Mouse (Mus musculus) midbrain, embryonic 14.5 days (tissue): ENCODE measurements at regions not wholly inside any gene's neighbourhood (a gene's known extent, or its start where the extent isn't known, plus 50 kb on each side); places are given as distances from the start of the nearest gene placed in this dataset.
A peak's percentile ranks its signal among the peaks of the same experiment; 100 is the strongest.

Experiments
- ATAC-seq: fragments of 200-750 bp; cut with Nextera tagmentation; 2 replicates; pipeline ENCODE4 v1.8.0; 2017; ENCODE audit warnings: moderate number of reproducible peaks, moderate library complexity; ENCODE audit not compliant: low FRiP score, low TSS enrichment
- DNase-seq: peaks from one replicate; pipeline ENCODE4 v3.0.0-alpha.2; 2015
- H3K27ac ChIP-seq: fragments of 300-500 bp; sonication (generic); replicated peaks from 2 replicates; pipeline ENCODE4 v1.5.1; 2014; ENCODE audit warnings: mild to moderate bottlenecking, low read depth, low read length, moderate library complexity
- H3K27me3 ChIP-seq: fragments of 300-500 bp; sonication (generic); 2 replicates; pipeline ENCODE4 v1.6.1; 2014; ENCODE audit warnings: low read length, control low read depth, mixed read lengths; ENCODE audit not compliant: control insufficient read depth, insufficient read depth
- H3K36me3 ChIP-seq: fragments of 300-500 bp; sonication (generic); 2 replicates; pipeline ENCODE4 v1.6.1; 2014; ENCODE audit warnings: low read length, control low read depth; ENCODE audit not compliant: control insufficient read depth, insufficient read depth
- H3K4me1 ChIP-seq: fragments of 300-500 bp; sonication (generic); 2 replicates; pipeline ENCODE4 v1.6.1; 2014; ENCODE audit warnings: mild to moderate bottlenecking, antibody characterized with exemption, low read length, control low read depth; ENCODE audit not compliant: control insufficient read depth, insufficient read depth
- H3K4me2 ChIP-seq: fragments of 300-500 bp; sonication (generic); 2 replicates; pipeline ENCODE4 v1.6.1; 2014; ENCODE audit warnings: mild to moderate bottlenecking, low read length, moderate library complexity
- H3K4me3 ChIP-seq: fragments of 300-500 bp; sonication (generic); replicated peaks from 2 replicates; pipeline ENCODE4 v1.5.1; 2014; ENCODE audit warnings: low read depth, low read length
- H3K9ac ChIP-seq: fragments of 300-500 bp; sonication (generic); replicated peaks from 2 replicates; pipeline ENCODE4 v1.6.1; 2014; ENCODE audit warnings: mild to moderate bottlenecking, low read length, moderate library complexity
- H3K9me3 ChIP-seq: fragments of 300-500 bp; sonication (generic); 2 replicates; pipeline ENCODE4 v1.6.1; 2016; ENCODE audit warnings: low read length, control low read depth, mixed read lengths; ENCODE audit not compliant: control insufficient read depth
- WGBS: fragments of 180-500 bp; shearing (Covaris S2); extraction: QIAGEN DNeasy Blood & Tissue Kit; methylation state at CpG from one replicate; pipeline ENCODE4 v1.1.7; 2014; 5-methylcytosine and 5-hydroxymethylcytosine counted together

- Histone ChIP-seq H3K27ac (no peak overlapping the region), H3K9me3 (no peaks in the 10 kb centered on the region), H3K36me3 (no peaks in the 10 kb centered on the region), H3K4me2 (no peak overlapping the region), H3K4me1 (0 out of 2 replicates have a peak, but pooled peaks cover under 1% of the 10 kb centered on the region), H3K27me3 (no peaks in the 10 kb centered on the region), H3K9ac (no peak overlapping the region), H3K4me3 (no peak overlapping the region)
- ATAC-seq (no peak), DNase-seq (no peak)
- WGBS = 92% methylated on average over 7 of the region's 7 CpGs
Observed at GRCm38 (mm10) chr16:49997040-49997439, 196.7 kb downstream of the Cd47 start.

DNA sequence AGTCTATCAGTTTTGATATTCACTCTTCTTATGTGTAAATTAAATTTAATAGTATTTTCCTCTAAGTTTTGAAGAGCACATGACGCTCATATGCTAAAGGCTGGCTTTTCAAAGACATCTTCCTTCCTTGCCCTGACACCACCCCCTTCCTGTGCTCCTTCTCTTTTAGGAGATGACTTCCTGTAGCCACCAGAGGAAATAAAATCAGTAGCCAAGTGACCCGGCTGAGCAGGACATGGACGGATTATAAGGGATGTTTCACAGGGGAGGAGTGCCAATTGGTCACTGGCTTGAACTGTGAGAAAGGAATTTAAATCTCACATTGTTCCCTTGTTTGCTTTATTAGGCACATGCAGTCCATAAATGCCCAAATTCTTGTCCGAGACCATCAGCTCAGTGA is 200.5 kb downstream of the Cd47 start:
- Histone ChIP-seq H3K9ac (no peak overlapping the region), H3K4me1 (peaks cover 3% of the 10 kb centered on the region; the same call in 1 of the 2 replicates), H3K4me3 (no peak overlapping the region), H3K9me3 (no peaks in the 10 kb centered on the region), H3K27me3 (no peaks in the 10 kb centered on the region), H3K4me2 (no peak overlapping the region), H3K27ac (no peak overlapping the region), H3K36me3 (no peaks in the 10 kb centered on the region)
- 32% methylated on average over 4 of the region's 4 CpGs for WGBS
- ATAC-seq (no peak), DNase-seq (no peak)

DNA sequence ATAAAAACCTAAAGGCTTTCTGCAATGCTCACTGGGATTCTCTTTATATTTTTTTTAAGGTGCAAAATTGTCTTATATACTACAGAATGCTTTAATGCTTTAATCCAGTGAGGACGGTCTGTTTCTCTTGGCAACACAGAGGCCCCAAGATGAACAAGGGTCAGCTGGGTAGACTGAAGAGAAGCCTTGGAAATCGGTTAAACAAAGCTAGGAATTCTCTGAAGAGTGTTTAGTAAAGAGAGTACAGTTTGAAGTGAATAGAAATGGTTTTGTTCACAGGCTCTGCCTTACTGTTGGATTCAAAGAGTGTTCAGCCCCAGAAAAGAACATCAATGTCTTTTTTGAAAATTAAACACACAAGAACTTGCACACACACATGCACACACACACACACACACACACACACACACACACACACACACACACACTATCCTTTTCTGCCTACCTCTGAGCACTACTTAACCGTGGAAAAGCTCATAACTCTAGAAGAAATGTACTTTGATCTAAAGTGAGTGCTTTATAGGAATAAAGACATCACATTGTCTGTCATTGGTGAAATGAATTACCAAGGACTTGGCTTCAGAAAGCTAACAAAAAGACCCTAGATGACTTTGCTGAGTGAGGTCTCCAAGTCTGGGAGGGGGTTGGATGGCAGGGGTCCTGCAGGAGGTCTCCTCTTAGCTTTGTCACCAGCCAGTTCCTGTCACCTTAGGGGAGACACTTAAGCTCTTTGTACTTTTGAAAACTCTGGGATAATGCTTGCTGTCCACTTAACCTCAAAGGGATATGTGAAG is 201.5 kb downstream of the Cd47 start:
- peaks cover 3% of the 10 kb centered on the region; the same call in 1 of the 2 replicates for H3K4me1 ChIP-seq
- DNase-seq = peak; percentile 51
- no peak overlapping the region for H3K4me3 ChIP-seq
- H3K27me3 ChIP-seq = no peaks in the 10 kb centered on the region
- H3K27ac ChIP-seq = no peak overlapping the region
- ATAC-seq = no peak
- H3K9ac ChIP-seq = no peak overlapping the region
- H3K4me2 ChIP-seq = no peak overlapping the region
- no peaks in the 10 kb centered on the region for H3K36me3 ChIP-seq
- no peaks in the 10 kb centered on the region for H3K9me3 ChIP-seq
- 5% methylated on average over 3 of the region's 3 CpGs for WGBS

DNA sequence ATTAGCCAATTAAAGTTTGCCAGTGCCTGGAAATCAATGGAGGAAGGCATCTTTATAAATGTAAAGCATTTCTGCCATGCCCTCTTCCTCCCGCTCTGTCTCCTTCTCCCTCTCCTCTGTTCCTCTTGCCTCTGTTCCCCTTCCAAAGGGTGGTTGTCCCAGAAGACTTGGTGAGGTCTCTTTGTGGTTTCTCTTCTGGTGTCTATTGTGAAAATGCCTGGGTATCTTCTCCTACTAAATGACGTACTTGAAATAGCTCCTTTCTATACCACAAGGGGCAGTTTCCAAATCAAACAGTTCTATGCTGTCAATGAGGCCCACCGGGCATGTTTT is 202.1 kb downstream of the Cd47 start:
- ATAC-seq (no peak), DNase-seq (no peak)
- Histone ChIP-seq H3K9ac (no peak overlapping the region), H3K4me3 (no peak overlapping the region), H3K9me3 (no peaks in the 10 kb centered on the region), H3K36me3 (no peaks in the 10 kb centered on the region), H3K27ac (no peak overlapping the region), H3K27me3 (no peaks in the 10 kb centered on the region), H3K4me2 (no peak overlapping the region), H3K4me1 (peaks cover 3% of the 10 kb centered on the region; the same call in 1 of the 2 replicates)
- 45% methylated on average over 3 of the region's 3 CpGs for WGBS

DNA sequence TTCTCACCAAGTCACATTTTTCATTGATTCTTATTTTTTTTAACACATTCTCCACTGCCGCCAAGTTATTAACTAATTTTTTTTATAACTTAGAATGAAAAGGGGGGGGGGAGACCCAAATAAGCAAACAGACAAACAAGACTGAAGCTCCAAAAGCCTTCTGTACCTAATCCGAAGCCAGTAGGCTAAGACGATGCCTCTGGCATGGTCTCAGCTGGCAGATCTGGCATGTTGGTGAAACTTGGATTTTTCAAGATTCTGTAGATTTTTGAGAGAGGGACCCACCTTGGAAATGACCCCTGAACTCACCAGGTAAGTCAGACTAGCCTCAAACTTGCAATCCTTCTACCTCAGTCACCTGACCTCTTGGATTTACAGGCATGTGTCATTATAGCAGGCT is 208.7 kb downstream of the Cd47 start:
- DNase-seq (no peak), ATAC-seq (no peak)
- WGBS = 88% methylated on average over 3 of the region's 3 CpGs
- H3K9me3 ChIP-seq = no peaks in the 10 kb centered on the region
- H3K27ac ChIP-seq = no peak overlapping the region
- H3K9ac ChIP-seq = no peak overlapping the region
- H3K27me3 ChIP-seq = no peaks in the 10 kb centered on the region
- H3K4me3 ChIP-seq = no peak overlapping the region
- no peak overlapping the region for H3K4me2 ChIP-seq
- no peaks in the 10 kb centered on the region for H3K36me3 ChIP-seq
- H3K4me1 ChIP-seq = peaks cover 2% of the 10 kb centered on the region; the same call in 1 of the 2 replicates

GRCm38 (mm10) chr16:50009542-50009941 is 209.2 kb downstream of the Cd47 start:
- Histone ChIP-seq H3K4me2 (no peak overlapping the region), H3K27me3 (no peaks in the 10 kb centered on the region), H3K9me3 (no peaks in the 10 kb centered on the region), H3K9ac (no peak overlapping the region), H3K4me3 (no peak overlapping the region), H3K36me3 (no peaks in the 10 kb centered on the region), H3K27ac (no peak overlapping the region), H3K4me1 (peaks cover 2% of the 10 kb centered on the region; the same call in 1 of the 2 replicates)
- ATAC-seq (no peak), DNase-seq (peak; percentile 50)
- 54% methylated on average over 6 of the region's 6 CpGs for WGBS

- H3K36me3 ChIP-seq = no peaks in the 10 kb centered on the region
- no peak overlapping the region for H3K9ac ChIP-seq
- H3K4me3 ChIP-seq = no peak overlapping the region
- 80% methylated on average over 5 of the region's 5 CpGs for WGBS
- ATAC-seq = no peak
- H3K9me3 ChIP-seq = no peaks in the 10 kb centered on the region
- H3K27me3 ChIP-seq = no peaks in the 10 kb centered on the region
- H3K4me1 ChIP-seq = peaks cover 2% of the 10 kb centered on the region; the same call in 1 of the 2 replicates
- no peak for DNase-seq
- no peak overlapping the region for H3K4me2 ChIP-seq
- H3K27ac ChIP-seq = no peak overlapping the region
Observed at GRCm38 (mm10) chr16:50010074-50010473, 209.7 kb downstream of the Cd47 start.

DNA sequence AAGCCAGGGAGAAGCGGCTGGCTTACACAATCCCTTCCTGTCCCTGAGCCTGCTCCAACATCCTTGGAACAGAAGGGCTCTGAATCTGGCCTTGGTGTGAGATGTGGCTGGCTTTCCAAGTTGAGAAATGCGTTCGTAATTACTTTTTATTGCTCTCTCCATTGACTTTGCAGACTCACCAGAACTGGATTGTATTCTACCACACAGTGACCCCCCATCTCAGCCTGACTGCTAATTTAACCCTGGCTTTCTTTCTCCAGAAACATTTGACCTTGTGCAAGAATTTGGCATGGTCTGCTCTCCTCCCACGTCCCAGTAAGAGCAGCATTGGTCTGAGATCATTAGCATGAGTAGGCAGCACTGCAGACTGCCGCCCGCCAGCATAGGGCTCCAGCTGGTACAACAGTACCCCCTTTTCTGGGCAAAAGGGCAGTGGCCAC is 210.2 kb downstream of the Cd47 start:
- DNase-seq (no peak), ATAC-seq (no peak)
- Histone ChIP-seq H3K9ac (no peak overlapping the region), H3K4me2 (no peak overlapping the region), H3K36me3 (no peaks in the 10 kb centered on the region), H3K4me3 (no peak overlapping the region), H3K9me3 (no peaks in the 10 kb centered on the region), H3K27ac (no peak overlapping the region), H3K27me3 (no peaks in the 10 kb centered on the region), H3K4me1 (peaks cover 2% of the 10 kb centered on the region; the same call in 1 of the 2 replicates)
- WGBS = 76% methylated on average over 6 of the region's 6 CpGs

- 93% methylated on average over 1 of the region's 1 CpGs for WGBS
- ATAC-seq = no peak
- Histone ChIP-seq H3K9ac (no peak overlapping the region), H3K4me2 (no peak overlapping the region), H3K27me3 (no peaks in the 10 kb centered on the region), H3K36me3 (no peaks in the 10 kb centered on the region), H3K27ac (no peak overlapping the region), H3K4me1 (no peaks in the 10 kb centered on the region), H3K9me3 (no peaks in the 10 kb centered on the region), H3K4me3 (no peak overlapping the region)
- DNase-seq = no peak
Observed at GRCm38 (mm10) chr16:50023885-50024284, 223.6 kb downstream of the Cd47 start.
